Mouse (Mus musculus) midbrain, embryonic 12.5 days (tissue): ENCODE data around the gene Speer4f1. TPM values are rescaled to one million over a fixed set of nuclear protein-coding genes. Genes with fewer than 3 reads are reported as not detected.

Experiments
- ATAC-seq: fragments of 200-750 bp; cut with Nextera tagmentation; 2 replicates; pipeline ENCODE4 v1.8.0; 2017; ENCODE audit warnings: low read depth, moderate TSS enrichment, moderate library complexity; ENCODE audit not compliant: low FRiP score
- H3K27ac ChIP-seq: fragments of 300-500 bp; sonication (generic); replicated peaks from 2 replicates; pipeline ENCODE4 v1.5.1; 2016; ENCODE audit warnings: mild to moderate bottlenecking
- H3K27me3 ChIP-seq: fragments of 300-500 bp; sonication (generic); 2 replicates; pipeline ENCODE4 v1.6.1; 2016; ENCODE audit warnings: mild to moderate bottlenecking
- H3K36me3 ChIP-seq: fragments of 300-500 bp; sonication (generic); 2 replicates; pipeline ENCODE4 v1.6.1; 2016
- H3K4me1 ChIP-seq: fragments of 300-500 bp; sonication (generic); 2 replicates; pipeline ENCODE4 v1.6.1; 2016
- H3K4me2 ChIP-seq: fragments of 300-500 bp; sonication (generic); replicated peaks from 2 replicates; pipeline ENCODE4 v1.6.1; 2016; ENCODE audit warnings: mild to moderate bottlenecking, moderate library complexity
- H3K4me3 ChIP-seq: fragments of 300-500 bp; sonication (generic); 2 replicates; pipeline ENCODE4 v1.5.1; 2016; ENCODE audit warnings: mild to moderate bottlenecking
- H3K9ac ChIP-seq: fragments of 300-500 bp; sonication (generic); replicated peaks from 2 replicates; pipeline ENCODE4 v1.6.1; 2016; ENCODE audit warnings: mild to moderate bottlenecking, moderate library complexity
- H3K9me3 ChIP-seq: fragments of 300-500 bp; sonication (generic); 2 replicates; pipeline ENCODE4 v1.6.1; 2016; ENCODE audit warnings: mild to moderate bottlenecking
- WGBS: fragments of 180-500 bp; shearing (Covaris S2); methylation state at CpG from one replicate; pipeline ENCODE4 v1.1.7; 2016; 5-methylcytosine and 5-hydroxymethylcytosine counted together
- polyA plus RNA-seq: library from polyadenylated mRNA; unstranded; fragments of >200 nt; fragmentation: Nextera tagmentation; extraction: Ambion mirVana; gene quantifications from 2 replicates; pipeline ENCODE4 v1.2.1, GENCODE M21; 2016

Gene Speer4f1
- polyA plus RNA-seq, 1 experiment from 2014 or later, result not detected

DNA sequence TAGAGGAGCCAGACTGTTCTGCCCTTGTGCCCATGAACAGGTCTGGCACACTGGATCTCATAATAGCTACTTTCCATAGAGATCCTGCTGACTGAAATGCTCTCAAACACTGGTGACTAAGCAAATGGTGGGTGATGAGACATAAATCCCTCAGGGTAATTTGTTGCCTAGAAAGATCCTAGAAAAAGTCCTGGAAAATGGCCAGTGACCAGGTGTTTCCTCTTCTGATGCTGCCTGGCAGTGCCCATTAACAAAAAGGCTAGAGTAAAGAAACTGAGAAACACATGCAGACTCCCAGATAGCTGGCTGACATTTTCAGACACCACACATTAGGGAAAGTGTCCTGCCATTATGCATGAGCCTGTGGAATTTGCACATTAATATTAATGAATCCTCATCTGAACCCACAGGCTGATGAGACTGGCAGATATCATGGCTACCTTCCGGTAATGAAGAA is 24.0 kb downstream of the Speer4f1 start:
- no peak overlapping the region for H3K4me2 ChIP-seq
- 71% methylated on average over 1 of the region's 1 CpGs for WGBS
- no peak overlapping the region for H3K4me3 ChIP-seq
- ATAC-seq, result peak; percentile 47; the same call in 1 of the 2 replicates
- no peak overlapping the region for H3K9ac ChIP-seq
- H3K9me3 ChIP-seq, result no peaks in the 10 kb centered on the region
- no peaks in the 10 kb centered on the region for H3K27me3 ChIP-seq
- H3K36me3 ChIP-seq, result no peaks in the 10 kb centered on the region
- H3K27ac ChIP-seq, result 0 out of 2 replicates have a peak overlapping the region, but pooled peaks have one; percentile 3
- peaks cover 5% of the 10 kb centered on the region; the same call in 1 of the 2 replicates for H3K4me1 ChIP-seq

- ATAC-seq, result peak; percentile 17; the same call in 1 of the 2 replicates
Measured at GRCm38 (mm10) chr5:17500866-17501265, 25.0 kb downstream of the Speer4f1 start.

GRCm38 (mm10) chr5:17505540-17505939 is 29.6 kb downstream of the Speer4f1 start:
- ATAC-seq, result no peak
- Histone ChIP-seq H3K36me3 (no peaks in the 10 kb centered on the region), H3K4me1 (no peaks in the 10 kb centered on the region)

More at GRCm38 (mm10) chr5:17500866-17501265, 25.0 kb downstream of the Speer4f1 start:
- Histone ChIP-seq H3K27ac (no peak overlapping the region), H3K9ac (no peak overlapping the region), H3K4me3 (no peak overlapping the region), H3K36me3 (no peaks in the 10 kb centered on the region), H3K27me3 (no peaks in the 10 kb centered on the region), H3K4me2 (no peak overlapping the region), H3K9me3 (no peaks in the 10 kb centered on the region), H3K4me1 (peaks cover 5% of the 10 kb centered on the region; the same call in 1 of the 2 replicates)
- WGBS, result 48% methylated on average over 1 of the region's 1 CpGs

GRCm38 (mm10) chr5:17508038-17508437 is 32.1 kb downstream of the Speer4f1 start:
- 77% methylated on average over 3 of the region's 3 CpGs for WGBS

More at GRCm38 (mm10) chr5:17505540-17505939, 29.6 kb downstream of the Speer4f1 start:
- H3K27me3 ChIP-seq, result no peaks in the 10 kb centered on the region
- H3K4me3 ChIP-seq, result no peak overlapping the region
- no peak overlapping the region for H3K9ac ChIP-seq
- H3K27ac ChIP-seq, result no peak overlapping the region
- no peaks in the 10 kb centered on the region for H3K9me3 ChIP-seq
- H3K4me2 ChIP-seq, result no peak overlapping the region

More at GRCm38 (mm10) chr5:17508038-17508437, 32.1 kb downstream of the Speer4f1 start:
- H3K4me3 ChIP-seq, result no peak overlapping the region
- no peak overlapping the region for H3K9ac ChIP-seq
- no peaks in the 10 kb centered on the region for H3K4me1 ChIP-seq
- no peak overlapping the region for H3K4me2 ChIP-seq
- no peak; the same call in 1 of the 2 replicates for ATAC-seq
- no peaks in the 10 kb centered on the region for H3K36me3 ChIP-seq
- H3K9me3 ChIP-seq, result no peaks in the 10 kb centered on the region
- H3K27me3 ChIP-seq, result no peaks in the 10 kb centered on the region
- H3K27ac ChIP-seq, result no peak overlapping the region

Other genes with a start within 250 kb of the Speer4f1 start
- not detected in 2 replicates for gene Speer4f2, start 102.9 kb upstream of the Speer4f1 start, polyA plus RNA-seq
- gene Sema3c, start 98.2 kb downstream of the Speer4f1 start, polyA plus RNA-seq, result 17.1 and 20.1 TPM in 2 replicates